Mouse (Mus musculus): Measurements from ENCODE around the gene Rgr. TPM values are rescaled to one million over a fixed set of nuclear protein-coding genes. Genes with fewer than 3 reads are reported as not detected.

Gene Rgr
- polyA plus RNA-seq, 1 experiment from 2014 or later: not detected

- no peaks in the 10 kb centered on the region for H3K36me3 ChIP-seq (ENCODE audit: control insufficient read depth, insufficient read depth)
- no peak overlapping the region for H3K9ac ChIP-seq (ENCODE audit: low read depth, low read length)
- no peak for ATAC-seq
- WGBS: 59% methylated on average over 11 of the region's 11 CpGs
- H3K27ac ChIP-seq (ENCODE audit: low read depth, low read length): no peak overlapping the region
- no peak for TF ChIP-seq CTCF (IDR thresholded peaks at IDR 0.05; ENCODE audit: low read depth)
- H3K4me1 ChIP-seq (replicated peaks; ENCODE audit: control insufficient read depth, insufficient read depth, low read length): no peaks in the 10 kb centered on the region
- no peak overlapping the region for H3K4me2 ChIP-seq (replicated peaks; ENCODE audit: low read depth)
- H3K9me3 ChIP-seq (ENCODE audit: control insufficient read depth): no peaks in the 10 kb centered on the region
- H3K27me3 ChIP-seq (replicated peaks; ENCODE audit: control insufficient read depth, insufficient read depth, low read length): no peaks in the 10 kb centered on the region
- no peak overlapping the region for H3K4me3 ChIP-seq (ENCODE audit: low read depth, low read length)
Observed at GRCm38 (mm10) chr14:37032481-37033104, 16.2 kb downstream of the Rgr start.

GRCm38 (mm10) chr14:37028555-37028954 lies 20.2 kb downstream of the Rgr start:
- Histone ChIP-seq H3K4me3 (ENCODE audit: low read depth, low read length) (no peak overlapping the region), H3K27me3 (replicated peaks; ENCODE audit: control insufficient read depth, insufficient read depth, low read length) (no peaks in the 10 kb centered on the region), H3K27ac (ENCODE audit: low read depth, low read length) (peak overlapping the region; percentile 74; the same call in 1 of the 2 replicates), H3K36me3 (ENCODE audit: control insufficient read depth, insufficient read depth) (no peaks in the 10 kb centered on the region), H3K4me2 (replicated peaks; ENCODE audit: low read depth) (no peak overlapping the region), H3K9ac (ENCODE audit: low read depth, low read length) (no peak overlapping the region), H3K4me1 (replicated peaks; ENCODE audit: control insufficient read depth, insufficient read depth, low read length) (no peaks in the 10 kb centered on the region), H3K9me3 (ENCODE audit: control insufficient read depth) (no peaks in the 10 kb centered on the region)
- ATAC-seq: no peak
- TF ChIP-seq CTCF (IDR thresholded peaks at IDR 0.05; ENCODE audit: low read depth): no peak
- 89% methylated on average over 3 of the region's 3 CpGs for WGBS

GRCm38 (mm10) chr14:37027951-37028350 lies 20.8 kb downstream of the Rgr start:
- no peak overlapping the region for H3K4me2 ChIP-seq (replicated peaks; ENCODE audit: low read depth)
- WGBS: 78% methylated on average over 3 of the region's 3 CpGs
- no peak overlapping the region for H3K9ac ChIP-seq (ENCODE audit: low read depth, low read length)
- peak; percentile 74 for ATAC-seq
- H3K27ac ChIP-seq (ENCODE audit: low read depth, low read length): peak overlapping the region; percentile 74
- H3K4me1 ChIP-seq (replicated peaks; ENCODE audit: control insufficient read depth, insufficient read depth, low read length): no peaks in the 10 kb centered on the region
- no peaks in the 10 kb centered on the region for H3K36me3 ChIP-seq (ENCODE audit: control insufficient read depth, insufficient read depth)
- no peak for TF ChIP-seq CTCF (IDR thresholded peaks at IDR 0.05; ENCODE audit: low read depth)
- H3K27me3 ChIP-seq (replicated peaks; ENCODE audit: control insufficient read depth, insufficient read depth, low read length): no peaks in the 10 kb centered on the region
- no peak overlapping the region for H3K4me3 ChIP-seq (ENCODE audit: low read depth, low read length)
- no peaks in the 10 kb centered on the region for H3K9me3 ChIP-seq (ENCODE audit: control insufficient read depth)

GRCm38 (mm10) chr14:37027248-37027933 lies 21.4 kb downstream of the Rgr start:
- no peaks in the 10 kb centered on the region for H3K36me3 ChIP-seq (ENCODE audit: control insufficient read depth, insufficient read depth)
- WGBS: 48% methylated on average over 4 of the region's 4 CpGs
- H3K4me1 ChIP-seq (replicated peaks; ENCODE audit: control insufficient read depth, insufficient read depth, low read length): no peaks in the 10 kb centered on the region
- peak overlapping the region; percentile 74 for H3K27ac ChIP-seq (ENCODE audit: low read depth, low read length)
- ATAC-seq: peak; percentile 96
- no peaks in the 10 kb centered on the region for H3K27me3 ChIP-seq (replicated peaks; ENCODE audit: control insufficient read depth, insufficient read depth, low read length)
- no peak overlapping the region for H3K9ac ChIP-seq (ENCODE audit: low read depth, low read length)
- no peak overlapping the region for H3K4me2 ChIP-seq (replicated peaks; ENCODE audit: low read depth)
- no peaks in the 10 kb centered on the region for H3K9me3 ChIP-seq (ENCODE audit: control insufficient read depth)
- no peak for TF ChIP-seq CTCF (IDR thresholded peaks at IDR 0.05; ENCODE audit: low read depth)
- H3K4me3 ChIP-seq (ENCODE audit: low read depth, low read length): no peak overlapping the region

GRCm38 (mm10) chr14:37015894-37016293 lies 32.9 kb downstream of the Rgr start:
- Histone ChIP-seq H3K9me3 (ENCODE audit: control insufficient read depth) (no peaks in the 10 kb centered on the region), H3K9ac (ENCODE audit: low read depth, low read length) (no peak overlapping the region), H3K27ac (ENCODE audit: low read depth, low read length) (no peak overlapping the region), H3K36me3 (ENCODE audit: control insufficient read depth, insufficient read depth) (no peaks in the 10 kb centered on the region), H3K4me2 (replicated peaks; ENCODE audit: low read depth) (no peak overlapping the region), H3K4me3 (ENCODE audit: low read depth, low read length) (no peak overlapping the region), H3K27me3 (replicated peaks; ENCODE audit: control insufficient read depth, insufficient read depth, low read length) (no peaks in the 10 kb centered on the region), H3K4me1 (replicated peaks; ENCODE audit: control insufficient read depth, insufficient read depth, low read length) (no peaks in the 10 kb centered on the region)
- no peak for TF ChIP-seq CTCF (IDR thresholded peaks at IDR 0.05; ENCODE audit: low read depth)
- ATAC-seq: no peak
- WGBS: 29% methylated on average over 5 of the region's 5 CpGs

DNA sequence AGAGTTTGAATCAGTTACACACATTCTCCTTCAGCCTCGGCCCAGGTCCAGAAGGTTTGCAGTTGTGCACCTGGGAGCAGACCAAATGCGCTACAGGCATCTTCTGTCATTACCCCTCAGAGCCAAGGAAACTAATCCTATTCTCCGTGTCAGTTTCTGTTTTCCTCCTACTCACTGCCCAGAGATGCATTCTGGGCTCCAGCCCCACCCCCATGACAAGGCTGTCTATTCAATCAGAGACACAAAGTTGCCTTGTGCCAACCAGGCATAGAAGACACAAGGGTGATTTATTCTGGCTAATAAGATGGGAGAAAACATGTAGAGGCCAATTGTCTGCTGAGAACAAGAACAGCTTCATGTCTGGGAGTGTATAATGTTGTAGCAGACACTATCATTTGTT lies 35.1 kb downstream of the Rgr start:
- 54% methylated on average over 3 of the region's 3 CpGs for WGBS
- H3K9ac ChIP-seq (ENCODE audit: low read depth, low read length): no peak overlapping the region

More for the DNA sequence above, 35.1 kb downstream of the Rgr start:
- H3K9me3 ChIP-seq (ENCODE audit: control insufficient read depth): no peaks in the 10 kb centered on the region
- ATAC-seq: no peak
- no peaks in the 10 kb centered on the region for H3K36me3 ChIP-seq (ENCODE audit: control insufficient read depth, insufficient read depth)
- TF ChIP-seq CTCF (IDR thresholded peaks at IDR 0.05; ENCODE audit: low read depth): no peak
- no peaks in the 10 kb centered on the region for H3K27me3 ChIP-seq (replicated peaks; ENCODE audit: control insufficient read depth, insufficient read depth, low read length)
- no peak overlapping the region for H3K27ac ChIP-seq (ENCODE audit: low read depth, low read length)
- no peak overlapping the region for H3K4me2 ChIP-seq (replicated peaks; ENCODE audit: low read depth)
- no peak overlapping the region for H3K4me3 ChIP-seq (ENCODE audit: low read depth, low read length)
- H3K4me1 ChIP-seq (replicated peaks; ENCODE audit: control insufficient read depth, insufficient read depth, low read length): no peaks in the 10 kb centered on the region

Measured in intestine, postnatal 0 days (tissue).